Mouse (Mus musculus) heart, adult 2 months (tissue): ENCODE measurements around the gene Trim46.

Experiments used
- CTCF ChIP-seq: fragments of 200-600 bp; IDR thresholded peaks from 2 replicates; pipeline ENCODE4 v1.8.1; 2022; ENCODE audit warnings: antibody characterized with exemption, mild to moderate bottlenecking, moderate library complexity
- EP300 ChIP-seq: fragments of 200-500 bp; IDR thresholded peaks from 2 replicates; pipeline ENCODE4 v1.6.1; 2011; ENCODE audit warnings: low read depth, low read length, control low read depth; ENCODE audit not compliant: insufficient read depth
- POLR2A ChIP-seq: fragments of 200-500 bp; IDR thresholded peaks from 2 replicates; pipeline ENCODE4 v1.6.1; 2011; ENCODE audit warnings: mild to moderate bottlenecking, low read depth, low read length, control low read depth; ENCODE audit not compliant: insufficient read depth

DNA sequence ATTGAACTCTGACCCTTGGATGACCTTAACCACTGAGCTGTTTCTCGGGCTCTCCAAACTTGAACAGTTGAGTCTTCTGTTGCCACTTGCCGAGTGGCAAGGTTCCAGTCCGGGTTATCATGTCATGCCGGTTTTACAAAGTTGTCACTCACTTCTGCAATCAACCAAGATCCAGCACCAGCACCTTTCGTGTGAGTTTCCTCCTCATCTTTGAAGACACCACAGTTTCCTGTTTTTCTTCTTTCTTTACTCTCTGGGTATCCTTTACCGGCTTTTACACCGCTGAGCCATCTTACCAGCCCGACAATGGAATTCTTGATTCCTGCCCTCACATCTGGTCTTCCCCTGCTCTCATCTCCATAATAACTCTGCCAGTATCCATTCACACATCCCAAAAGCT lies 55.7 kb downstream of the Trim46 start:
- TF ChIP-seq CTCF (no peak), EP300 (no peak), POLR2A (no peak)
